Mouse (Mus musculus) left cerebral cortex, postnatal 4 days (tissue): ENCODE results near the gene Gse1. TPM values are rescaled to one million over a fixed set of nuclear protein-coding genes. Genes with fewer than 3 reads are reported as not detected.

Experiments used
- DNase-seq: peaks from one replicate; pipeline ENCODE4 v3.0.0-alpha.2; 2022
- intact Hi-C: fragments of 180-260 bp; cut with DNase I; formaldehyde crosslinking; loops from one replicate; pipeline ENCODE4 v1.15.1; 2025
- total RNA-seq, 2 experiments: library from RNA; stranded (reverse); gene quantifications; 2 replicates each; pipeline ENCODE4 v1.2.3; 2021

Gene Gse1
- total RNA-seq, 2 experiments from 2014 or later, result 57.4 to 59.3 TPM

- intact Hi-C loops, result no loop called here
- no peak for DNase-seq
Observed at GRCm38 (mm10) chr8:120502428-120502827, 274.2 kb downstream of the Gse1 start.

- peak; percentile 58 for DNase-seq
- intact Hi-C loops, result no loop called here
Observed at GRCm38 (mm10) chr8:120504251-120505081, 276.2 kb downstream of the Gse1 start.

- intact Hi-C loops, result no loop called here
- peak; percentile 56 for DNase-seq
Observed at GRCm38 (mm10) chr8:120505082-120505511, 276.8 kb downstream of the Gse1 start.

GRCm38 (mm10) chr8:120505619-120506310 is 277.5 kb downstream of the Gse1 start:
- no peak for DNase-seq
- intact Hi-C loops, result no loop called here

GRCm38 (mm10) chr8:120506562-120506961 is 278.3 kb downstream of the Gse1 start:
- intact Hi-C loops, result no loop called here
- no peak for DNase-seq

GRCm38 (mm10) chr8:120507290-120507689 is 279.0 kb downstream of the Gse1 start:
- no peak for DNase-seq
- intact Hi-C loops, result no loop called here

GRCm38 (mm10) chr8:120509136-120510034 is 281.1 kb downstream of the Gse1 start:
- intact Hi-C loops, result no loop called here
- peak; percentile 68 for DNase-seq

GRCm38 (mm10) chr8:120510035-120510416 is 281.8 kb downstream of the Gse1 start:
- intact Hi-C loops, result no loop called here
- no peak for DNase-seq

- no peak for DNase-seq
- intact Hi-C loops, result no loop called here
Observed at GRCm38 (mm10) chr8:120510863-120511457, 282.7 kb downstream of the Gse1 start.

GRCm38 (mm10) chr8:120511737-120512136 is 283.5 kb downstream of the Gse1 start:
- no peak for DNase-seq
- intact Hi-C loops, result no loop called here

GRCm38 (mm10) chr8:120512326-120512725 is 284.1 kb downstream of the Gse1 start:
- intact Hi-C loops, result no loop called here
- DNase-seq, result peak; percentile 60

GRCm38 (mm10) chr8:120513145-120513544 is 284.9 kb downstream of the Gse1 start:
- intact Hi-C loops, result no loop called here

GRCm38 (mm10) chr8:120513638-120514461 is 285.6 kb downstream of the Gse1 start:
- peak; percentile 85 for DNase-seq
- intact Hi-C loops, result no loop called here

More at GRCm38 (mm10) chr8:120513145-120513544, 284.9 kb downstream of the Gse1 start:
- no peak for DNase-seq

- intact Hi-C loops, result no loop called here
- no peak for DNase-seq
Observed at GRCm38 (mm10) chr8:120515214-120515613, 287.0 kb downstream of the Gse1 start.

GRCm38 (mm10) chr8:120515650-120516049 is 287.4 kb downstream of the Gse1 start:
- intact Hi-C loops, result no loop called here
- DNase-seq, result no peak

GRCm38 (mm10) chr8:120516182-120516755 is 288.0 kb downstream of the Gse1 start:
- intact Hi-C loops, result no loop called here

GRCm38 (mm10) chr8:120517666-120518410 is 289.6 kb downstream of the Gse1 start:
- intact Hi-C loops, result no loop called here
- no peak for DNase-seq

More at GRCm38 (mm10) chr8:120516182-120516755, 288.0 kb downstream of the Gse1 start:
- peak; percentile 86 for DNase-seq

- DNase-seq, result peak; percentile 69
- intact Hi-C loops, result no loop called here
Observed at GRCm38 (mm10) chr8:120518736-120519534, 290.7 kb downstream of the Gse1 start.
